Mouse (Mus musculus) megakaryocyte, embryonic 14.5 days (primary cell): ENCODE data around the gene Abca7.

Experiments
- FLI1 ChIP-seq: IDR thresholded peaks from 2 replicates; pipeline ENCODE4 v1.6.1; 2012; ENCODE audit warnings: low read length, inconsistent platforms, mixed read lengths
- GATA1 ChIP-seq: IDR thresholded peaks from 3 replicates; pipeline ENCODE4 v1.6.1; 2012; ENCODE audit warnings: mixed read lengths, low read length, inconsistent platforms, borderline replicate concordance

GRCm38 (mm10) chr10:79960671-79961294, 35.5 kb upstream of the Abca7 start:
- TF ChIP-seq GATA1 (no peak), FLI1 (no peak)
